Mouse (Mus musculus): Measurements from ENCODE around the gene Rbm8a. TPM values are rescaled to one million over a fixed set of nuclear protein-coding genes. Genes with fewer than 3 reads are reported as not detected.
A peak's percentile ranks its signal among the peaks of the same experiment; 100 is the strongest.

Gene Rbm8a
- polyA plus RNA-seq (2015; fragmentation: Nextera tagmentation; extraction: Ambion mirVana) = 132 and 135 TPM in 2 replicates

- Histone ChIP-seq H3K4me2 (ENCODE audit: low read depth, low read length) (peak within 1 kb of the TSS; percentile 95), H3K9me3 (ENCODE audit: control insufficient read depth, low read length) (no peaks in the 10 kb centered on the region), H3K36me3 (ENCODE audit: control insufficient read depth, insufficient read depth, low read length) (peaks cover 14% of the 10 kb centered on the region), H3K4me1 (replicated peaks; ENCODE audit: control insufficient read depth, insufficient read depth, low read length) (peaks cover 12% of the 10 kb centered on the region; the same call in 1 of the 2 replicates), H3K27me3 (ENCODE audit: control insufficient read depth, insufficient read depth, low read depth, low read length) (no peaks in the 10 kb centered on the region), H3K9ac (ENCODE audit: low read length) (peak within 1 kb of the TSS; percentile 83), H3K27ac (ENCODE audit: low read length) (peak within 1 kb of the TSS; percentile 79), H3K4me3 (ENCODE audit: low read length) (peak within 1 kb of the TSS; percentile 90)
- ATAC-seq (ENCODE audit: low read depth) = peak; percentile 96
- under 1% methylated on average over 48 of the region's 48 CpGs for WGBS
Measured at GRCm38 (mm10) chr3:96629729-96630600, at the start of gene Rbm8a. Gene Rbm8a, plus strand, starts transcription at chr3:96629933.

DNA sequence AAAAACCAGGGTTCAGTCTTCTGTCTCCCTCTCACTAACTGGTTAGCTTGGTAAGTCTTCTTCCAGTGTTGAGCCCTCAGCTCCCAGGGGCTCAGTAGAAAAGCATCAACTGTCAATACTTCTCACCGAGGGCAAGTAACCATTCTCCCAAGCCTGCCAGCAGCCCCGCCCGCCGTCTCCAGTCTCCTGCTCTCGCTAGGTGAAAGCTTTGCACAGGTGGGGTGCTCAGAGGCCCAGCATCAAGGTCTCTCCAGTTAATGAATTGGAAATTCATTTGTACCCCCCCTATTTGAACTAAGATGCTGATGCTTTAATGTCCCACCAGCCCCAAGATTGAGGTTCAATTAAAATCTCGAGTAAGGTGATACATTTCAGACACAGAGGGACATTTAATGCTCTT is 48.6 kb upstream of the Rbm8a start:
- no peaks in the 10 kb centered on the region for H3K9me3 ChIP-seq (ENCODE audit: control insufficient read depth, low read length)
- H3K36me3 ChIP-seq (ENCODE audit: control insufficient read depth, insufficient read depth, low read length) = no peaks in the 10 kb centered on the region
- no peak for ATAC-seq (ENCODE audit: low read depth)
- WGBS = 56% methylated on average over 6 of the region's 6 CpGs
- no peak overlapping the region for H3K4me3 ChIP-seq (ENCODE audit: low read length)
- no peak overlapping the region for H3K27ac ChIP-seq (ENCODE audit: low read length)
- no peak overlapping the region for H3K4me2 ChIP-seq (ENCODE audit: low read depth, low read length)
- H3K9ac ChIP-seq (ENCODE audit: low read length) = no peak overlapping the region
- H3K4me1 ChIP-seq (replicated peaks; ENCODE audit: control insufficient read depth, insufficient read depth, low read length) = peaks cover 20% of the 10 kb centered on the region
- H3K27me3 ChIP-seq (ENCODE audit: control insufficient read depth, insufficient read depth, low read depth, low read length) = no peaks in the 10 kb centered on the region

- Histone ChIP-seq H3K9me3 (ENCODE audit: control insufficient read depth, low read length) (no peaks in the 10 kb centered on the region), H3K27ac (ENCODE audit: low read length) (no peak overlapping the region), H3K4me1 (replicated peaks; ENCODE audit: control insufficient read depth, insufficient read depth, low read length) (peaks cover 12% of the 10 kb centered on the region), H3K36me3 (ENCODE audit: control insufficient read depth, insufficient read depth, low read length) (no peaks in the 10 kb centered on the region), H3K9ac (ENCODE audit: low read length) (no peak overlapping the region), H3K27me3 (ENCODE audit: control insufficient read depth, insufficient read depth, low read depth, low read length) (no peaks in the 10 kb centered on the region), H3K4me3 (ENCODE audit: low read length) (no peak overlapping the region), H3K4me2 (ENCODE audit: low read depth, low read length) (no peak overlapping the region)
- no peak for ATAC-seq (ENCODE audit: low read depth)
- WGBS = 71% methylated on average over 16 of the region's 16 CpGs
Measured at GRCm38 (mm10) chr3:96581771-96582515, 47.8 kb upstream of the Rbm8a start.

DNA sequence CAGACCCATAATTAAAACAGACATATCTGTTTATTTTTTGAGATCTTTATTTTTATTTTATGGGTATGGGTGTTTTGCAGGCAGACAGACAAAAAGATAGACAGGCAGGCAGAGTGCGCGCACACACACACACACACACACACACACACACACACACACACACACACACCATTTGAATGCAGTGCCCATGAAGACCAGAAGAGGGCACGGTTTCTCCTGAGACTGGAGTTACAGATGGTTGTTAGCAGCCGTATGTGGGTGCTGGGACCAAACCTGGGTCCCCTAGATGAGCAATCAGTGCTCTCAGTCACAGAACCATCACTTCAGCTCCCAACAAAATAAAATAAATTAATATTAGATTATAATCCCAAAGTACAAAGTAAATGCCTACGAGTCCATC is 46.3 kb upstream of the Rbm8a start:
- H3K4me3 ChIP-seq (ENCODE audit: low read length) = no peak overlapping the region
- no peak overlapping the region for H3K27ac ChIP-seq (ENCODE audit: low read length)
- H3K9me3 ChIP-seq (ENCODE audit: control insufficient read depth, low read length) = no peaks in the 10 kb centered on the region
- H3K4me1 ChIP-seq (replicated peaks; ENCODE audit: control insufficient read depth, insufficient read depth, low read length) = peaks cover 4% of the 10 kb centered on the region; the same call in 1 of the 2 replicates
- no peak overlapping the region for H3K4me2 ChIP-seq (ENCODE audit: low read depth, low read length)
- no peaks in the 10 kb centered on the region for H3K36me3 ChIP-seq (ENCODE audit: control insufficient read depth, insufficient read depth, low read length)
- H3K27me3 ChIP-seq (ENCODE audit: control insufficient read depth, insufficient read depth, low read depth, low read length) = no peaks in the 10 kb centered on the region
- 81% methylated on average over 5 of the region's 5 CpGs for WGBS
- no peak for ATAC-seq (ENCODE audit: low read depth)
- no peak overlapping the region for H3K9ac ChIP-seq (ENCODE audit: low read length)

DNA sequence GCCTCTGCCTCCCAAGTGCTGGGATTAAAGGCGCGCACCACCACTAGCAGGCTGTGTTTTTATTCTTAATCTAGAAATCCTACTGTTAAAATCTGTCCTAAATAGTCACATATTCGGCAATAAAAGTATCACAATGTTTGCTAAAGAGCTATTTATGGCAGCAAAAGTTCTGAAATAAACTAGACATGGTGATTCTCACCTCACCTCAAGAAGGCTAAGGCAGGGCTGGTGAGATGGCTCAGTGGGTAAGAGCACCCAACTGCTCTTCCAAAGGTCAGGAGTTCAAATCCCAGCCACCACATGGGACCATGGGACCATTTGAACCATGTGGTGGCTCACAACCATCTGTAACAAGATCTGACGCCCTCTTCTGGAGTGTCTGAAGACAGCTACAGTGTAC is 39.1 kb upstream of the Rbm8a start:
- 80% methylated on average over 4 of the region's 4 CpGs for WGBS
- no peak overlapping the region for H3K27ac ChIP-seq (ENCODE audit: low read length)
- no peaks in the 10 kb centered on the region for H3K9me3 ChIP-seq (ENCODE audit: control insufficient read depth, low read length)
- peaks cover 8% of the 10 kb centered on the region; the same call in 1 of the 2 replicates for H3K27me3 ChIP-seq (ENCODE audit: control insufficient read depth, insufficient read depth, low read depth, low read length)
- H3K4me3 ChIP-seq (ENCODE audit: low read length) = no peak overlapping the region
- no peak overlapping the region for H3K4me2 ChIP-seq (ENCODE audit: low read depth, low read length)
- ATAC-seq (ENCODE audit: low read depth) = no peak
- H3K9ac ChIP-seq (ENCODE audit: low read length) = no peak overlapping the region
- no peaks in the 10 kb centered on the region for H3K36me3 ChIP-seq (ENCODE audit: control insufficient read depth, insufficient read depth, low read length)
- 0 out of 2 replicates have a peak, but pooled peaks cover 2% of the 10 kb centered on the region for H3K4me1 ChIP-seq (replicated peaks; ENCODE audit: control insufficient read depth, insufficient read depth, low read length)

- no peak for ATAC-seq (ENCODE audit: low read depth)
- Histone ChIP-seq H3K36me3 (ENCODE audit: control insufficient read depth, insufficient read depth, low read length) (no peaks in the 10 kb centered on the region), H3K4me3 (ENCODE audit: low read length) (peak overlapping the region; percentile 69), H3K9me3 (ENCODE audit: control insufficient read depth, low read length) (no peaks in the 10 kb centered on the region), H3K4me1 (replicated peaks; ENCODE audit: control insufficient read depth, insufficient read depth, low read length) (peaks cover 17% of the 10 kb centered on the region), H3K4me2 (ENCODE audit: low read depth, low read length) (peak overlapping the region; percentile 81), H3K9ac (ENCODE audit: low read length) (peak overlapping the region; percentile 78), H3K27ac (ENCODE audit: low read length) (peak overlapping the region; percentile 87), H3K27me3 (ENCODE audit: control insufficient read depth, insufficient read depth, low read depth, low read length) (peaks cover 15% of the 10 kb centered on the region; the same call in 1 of the 2 replicates)
- WGBS = 1% methylated on average over 10 of the region's 10 CpGs
Measured at GRCm38 (mm10) chr3:96593374-96593773, 36.4 kb upstream of the Rbm8a start.

- no peaks in the 10 kb centered on the region for H3K9me3 ChIP-seq (ENCODE audit: control insufficient read depth, low read length)
- peaks cover 18% of the 10 kb centered on the region for H3K27me3 ChIP-seq (ENCODE audit: control insufficient read depth, insufficient read depth, low read depth, low read length)
- 0% methylated on average over 36 of the region's 38 CpGs for WGBS
- H3K4me2 ChIP-seq (ENCODE audit: low read depth, low read length) = peak within 1 kb of the TSS; percentile 81
- peaks cover 21% of the 10 kb centered on the region for H3K4me1 ChIP-seq (replicated peaks; ENCODE audit: control insufficient read depth, insufficient read depth, low read length)
- H3K4me3 ChIP-seq (ENCODE audit: low read length) = peak within 1 kb of the TSS; percentile 69
- peak; percentile 92 for ATAC-seq (ENCODE audit: low read depth)
- no peaks in the 10 kb centered on the region for H3K36me3 ChIP-seq (ENCODE audit: control insufficient read depth, insufficient read depth, low read length)
- peak within 1 kb of the TSS; percentile 87 for H3K27ac ChIP-seq (ENCODE audit: low read length)
- H3K9ac ChIP-seq (ENCODE audit: low read length) = peak within 1 kb of the TSS; percentile 78
Measured at GRCm38 (mm10) chr3:96593790-96594560, 35.8 kb upstream of the Rbm8a start, which contains the start of gene Polr3gl. Gene Polr3gl, minus strand, starts transcription at chr3:96594181.

DNA sequence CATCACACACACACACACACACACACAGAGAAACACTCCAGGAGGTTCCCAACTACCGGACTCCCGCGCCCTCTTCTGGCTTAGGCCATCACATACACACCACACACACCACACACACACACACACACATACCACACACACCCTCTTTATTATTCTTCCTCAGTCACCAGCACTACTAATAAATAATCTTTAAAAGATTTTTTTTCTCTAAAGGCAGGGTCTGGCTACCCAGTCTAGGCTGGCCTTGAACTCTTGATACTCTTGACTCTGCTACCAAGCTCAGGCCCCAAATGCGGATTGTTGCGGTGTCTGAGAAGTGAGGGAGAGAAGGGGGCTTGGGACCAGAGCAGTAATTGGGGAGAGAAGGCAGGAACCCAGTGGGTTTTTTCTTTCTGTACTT is 34.9 kb upstream of the Rbm8a start:
- ATAC-seq (ENCODE audit: low read depth) = no peak
- no peaks in the 10 kb centered on the region for H3K36me3 ChIP-seq (ENCODE audit: control insufficient read depth, insufficient read depth, low read length)
- peaks cover 22% of the 10 kb centered on the region for H3K27me3 ChIP-seq (ENCODE audit: control insufficient read depth, insufficient read depth, low read depth, low read length)
- H3K9me3 ChIP-seq (ENCODE audit: control insufficient read depth, low read length) = no peaks in the 10 kb centered on the region
- no peak overlapping the region for H3K9ac ChIP-seq (ENCODE audit: low read length)
- no peak overlapping the region for H3K4me3 ChIP-seq (ENCODE audit: low read length)
- no peak overlapping the region for H3K27ac ChIP-seq (ENCODE audit: low read length)
- H3K4me2 ChIP-seq (ENCODE audit: low read depth, low read length) = no peak overlapping the region
- H3K4me1 ChIP-seq (replicated peaks; ENCODE audit: control insufficient read depth, insufficient read depth, low read length) = peaks cover 21% of the 10 kb centered on the region
- 81% methylated on average over 5 of the region's 5 CpGs for WGBS
